Mouse (Mus musculus): Measurements from ENCODE around the gene Begain.

- no peak for TF ChIP-seq CTCF (IDR thresholded peaks at IDR 0.05; ENCODE audit: extremely low read depth, insufficient read depth, insufficient read length, insufficient replicate concordance)
- no peak for TF ChIP-seq POLR2A (IDR thresholded peaks at IDR 0.05; ENCODE audit: low read depth, low read length)
Observed at GRCm38 (mm10) chr12:109069751-109070150, 1.7 kb upstream of the Begain start.
